Comparison of ENCODE assay signal across 30 mouse cellular contexts in genomic region chr9:105915186-105915585, GRCm38 (mm10). TPM values are rescaled to one million over a fixed set of nuclear protein-coding genes. Genes with fewer than 3 reads are reported as not detected.
"Had no signal": no experiment of that assay in that cellular context is flagged by ENCODE, and none has a peak within 500 bp of the region (broad histone marks: within the 10 kb centered on the region; RNA-seq: fewer than 3 reads in every experiment).

No protein-coding gene starts in this region.

- DNase-seq: gastrocnemius, adult 2 months; gastrocnemius, postnatal 10 days; gastrocnemius, postnatal 25 days; heart, adult 18-20 months; heart, postnatal 14 days; heart, postnatal 36 days; kidney, adult 11 months; kidney, adult 2 months; kidney, adult 9 months; kidney, postnatal 14 days; kidney, postnatal 36 days; layer of hippocampus, adult 9-11 months; layer of hippocampus, postnatal 36 days; left cerebral cortex, postnatal 4 days; liver, embryonic 13.5 days; liver, postnatal 0 days had no signal

- H3K4me3 ChIP-seq: gastrocnemius, adult 2 months; heart, embryonic 13.5 days; heart, embryonic 15.5 days; hindbrain, embryonic 13.5 days; hindbrain, embryonic 15.5 days; kidney, embryonic 15.5 days; limb, embryonic 13.5 days; limb, embryonic 15.5 days; liver, embryonic 13.5 days; liver, embryonic 15.5 days had no signal

- H3K4me1 ChIP-seq: heart, embryonic 13.5 days; heart, embryonic 15.5 days; hindbrain, embryonic 13.5 days; hindbrain, embryonic 15.5 days; kidney, embryonic 15.5 days; limb, embryonic 13.5 days; limb, embryonic 15.5 days; liver, embryonic 13.5 days; liver, embryonic 15.5 days had no signal

- H3K27ac ChIP-seq: gastrocnemius, adult 2 months; heart, embryonic 13.5 days; heart, embryonic 15.5 days; hindbrain, embryonic 13.5 days; hindbrain, embryonic 15.5 days; hindbrain, postnatal 0 days; kidney, embryonic 15.5 days; kidney, postnatal 0 days; limb, embryonic 13.5 days; limb, embryonic 15.5 days; liver, embryonic 13.5 days; liver, embryonic 15.5 days had no signal

- H3K9ac ChIP-seq: heart, embryonic 13.5 days; heart, embryonic 15.5 days; hindbrain, embryonic 13.5 days; hindbrain, embryonic 15.5 days; kidney, embryonic 15.5 days; limb, embryonic 13.5 days; limb, embryonic 15.5 days; liver, embryonic 13.5 days; liver, embryonic 15.5 days; liver, postnatal 0 days had no signal

- H3K9me3 ChIP-seq: heart, embryonic 13.5 days; heart, embryonic 15.5 days; hindbrain, embryonic 13.5 days; hindbrain, embryonic 15.5 days; kidney, embryonic 15.5 days; limb, embryonic 13.5 days; limb, embryonic 15.5 days; liver, embryonic 13.5 days had no signal

- H3K36me3 ChIP-seq: heart, embryonic 13.5 days; heart, embryonic 15.5 days; hindbrain, embryonic 13.5 days; hindbrain, embryonic 15.5 days; kidney, embryonic 15.5 days; limb, embryonic 13.5 days; limb, embryonic 15.5 days; liver, embryonic 13.5 days; liver, embryonic 15.5 days had no signal

- H3K27me3 ChIP-seq: heart, embryonic 13.5 days; heart, embryonic 15.5 days; hindbrain, embryonic 13.5 days; hindbrain, embryonic 15.5 days; kidney, embryonic 15.5 days; limb, embryonic 13.5 days; limb, embryonic 15.5 days; liver, embryonic 13.5 days; liver, embryonic 15.5 days had no signal

RNA-seq across cellular contexts. Expression of gene Col6a5, which starts 45.3 kb away (rescaled TPM):
- total RNA-seq: granulocyte monocyte progenitor cell, adult 5-6 weeks; hematopoietic stem cell, adult 5-6 weeks had no signal
- polyA plus RNA-seq: heart, embryonic 11.5 days; hindbrain, embryonic 11.5 days; hindbrain, embryonic 13.5 days; liver, embryonic 15.5 days; liver, postnatal 0 days had no signal
